Mouse (Mus musculus): ENCODE measurements around the gene Adra1b.

- TF ChIP-seq ZNF384 (IDR thresholded peaks at IDR 0.05; ENCODE audit: low read depth, low read length) (no peak), CHD2 (IDR thresholded peaks at IDR 0.05; ENCODE audit: low read depth, low read length) (no peak), HCFC1 (IDR thresholded peaks at IDR 0.05; ENCODE audit: borderline replicate concordance, insufficient read depth, low read length) (no peak), MAFK (IDR thresholded peaks at IDR 0.05; ENCODE audit: insufficient read depth, low read depth, low read length) (no peak)
Observed at GRCm38 (mm10) chr11:43933480-43933879, 32.5 kb upstream of the Adra1b start.

All from ES-E14 (cell line).